Mouse (Mus musculus) bone marrow, adult 2 months (tissue): ENCODE measurements around the gene Kcnn1.

ENCODE experiments used
- CTCF ChIP-seq: fragments of 200-500 bp; IDR thresholded peaks from 2 replicates; pipeline ENCODE4 v1.5.1; 2011; ENCODE audit warnings: low read length, control low read depth; ENCODE audit not compliant: control insufficient read depth, insufficient read depth
- POLR2A ChIP-seq: fragments of 200-500 bp; IDR thresholded peaks from 2 replicates; pipeline ENCODE4 v1.6.1; 2011; ENCODE audit warnings: low read depth, mild to moderate bottlenecking, control low read depth, low read length, borderline replicate concordance; ENCODE audit not compliant: control insufficient read depth

DNA sequence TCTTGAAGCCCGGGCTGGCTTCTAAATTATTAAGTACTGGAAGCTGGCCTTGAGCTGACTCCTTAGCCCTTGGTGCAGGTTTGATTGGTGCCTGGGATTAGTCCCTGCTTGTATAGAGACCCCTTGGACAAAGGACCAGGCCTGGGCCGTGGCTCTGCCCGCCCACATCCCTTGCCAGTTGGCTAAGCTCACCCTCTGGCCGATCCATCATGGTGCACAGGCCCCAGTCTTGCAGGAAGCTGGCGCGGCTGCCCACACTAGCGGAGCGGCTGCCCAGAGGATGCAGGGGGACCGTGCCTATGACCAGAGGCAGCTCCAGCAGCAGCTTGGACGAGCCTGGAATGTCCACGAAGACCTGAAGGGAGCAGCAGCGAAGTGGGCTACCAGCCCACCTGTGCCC is 26.4 kb downstream of the Kcnn1 start:
- TF ChIP-seq CTCF (no peak), POLR2A (no peak)
